Mouse (Mus musculus) hindbrain, embryonic 14.5 days (tissue): ENCODE data around the gene Gm21985. TPM values are rescaled to one million over a fixed set of nuclear protein-coding genes. Genes with fewer than 3 reads are reported as not detected.
"Not testable (repeated sequence)": the region's sequence is repeated elsewhere in the genome, so short reads cannot be mapped to it uniquely, and the experiment has no call there.

ENCODE experiments used
- ATAC-seq: fragments of 200-750 bp; cut with Nextera tagmentation; 2 replicates; pipeline ENCODE4 v1.8.0; 2017; ENCODE audit warnings: moderate number of reproducible peaks, mild to moderate bottlenecking, moderate TSS enrichment, moderate library complexity; ENCODE audit not compliant: low FRiP score
- DNase-seq: peaks from one replicate; pipeline ENCODE4 v3.0.0-alpha.2; 2015; ENCODE audit warnings: low spot score
- H3K27ac ChIP-seq: fragments of 300-500 bp; sonication (generic); 2 replicates; pipeline ENCODE4 v1.5.1; 2014; ENCODE audit warnings: mild to moderate bottlenecking, moderate library complexity
- H3K27me3 ChIP-seq: fragments of 300-500 bp; sonication (generic); 2 replicates; pipeline ENCODE4 v1.6.1; 2014; ENCODE audit warnings: mild to moderate bottlenecking, low read length, mixed read lengths; ENCODE audit not compliant: control insufficient read depth, insufficient read depth
- H3K36me3 ChIP-seq: fragments of 300-500 bp; sonication (generic); replicated peaks from 2 replicates; pipeline ENCODE4 v1.6.1; 2014; ENCODE audit not compliant: control insufficient read depth, insufficient read depth
- H3K4me1 ChIP-seq: fragments of 300-500 bp; sonication (generic); replicated peaks from 2 replicates; pipeline ENCODE4 v1.6.1; 2014; ENCODE audit warnings: antibody characterized with exemption, low read length, mixed read lengths; ENCODE audit not compliant: control insufficient read depth, insufficient read depth
- H3K4me2 ChIP-seq: fragments of 300-500 bp; sonication (generic); replicated peaks from 2 replicates; pipeline ENCODE4 v1.6.1; 2014; ENCODE audit warnings: mild to moderate bottlenecking, moderate library complexity
- H3K4me3 ChIP-seq: fragments of 300-500 bp; sonication (generic); replicated peaks from 2 replicates; pipeline ENCODE4 v1.5.1; 2014; ENCODE audit warnings: mild to moderate bottlenecking, low read length
- H3K9ac ChIP-seq: fragments of 300-500 bp; sonication (generic); 2 replicates; pipeline ENCODE4 v1.6.1; 2014
- H3K9me3 ChIP-seq: fragments of 300-500 bp; sonication (generic); 2 replicates; pipeline ENCODE4 v1.6.1; 2016; ENCODE audit warnings: low read length; ENCODE audit not compliant: control insufficient read depth
- WGBS: fragments of 180-500 bp; shearing (Covaris S2); extraction: QIAGEN DNeasy Blood & Tissue Kit; methylation state at CpG from one replicate; pipeline ENCODE4 v1.1.7; 2014; 5-methylcytosine and 5-hydroxymethylcytosine counted together
- polyA plus RNA-seq: library from polyadenylated mRNA; unstranded; fragments of >200 nt; fragmentation: Nextera tagmentation; extraction: Ambion mirVana; gene quantifications from 2 replicates; pipeline ENCODE4 v1.2.1, GENCODE M21; 2014

Gm21985 gene
- polyA plus RNA-seq, 1 experiment from 2014 or later: not detected

GRCm38 (mm10) chr2:112391346-112392000 is 125.4 kb downstream of the Gm21985 start:
- no peak for ATAC-seq
- 92% methylated on average over 4 of the region's 4 CpGs for WGBS
- no peak overlapping the region for H3K4me2 ChIP-seq
- H3K9ac ChIP-seq: no peak overlapping the region
- no peaks in the 10 kb centered on the region for H3K4me1 ChIP-seq
- no peaks in the 10 kb centered on the region for H3K27me3 ChIP-seq
- H3K27ac ChIP-seq: no peak overlapping the region
- no peaks in the 10 kb centered on the region for H3K36me3 ChIP-seq
- no peak for DNase-seq
- H3K9me3 ChIP-seq: no peaks in the 10 kb centered on the region
- H3K4me3 ChIP-seq: no peak overlapping the region

GRCm38 (mm10) chr2:112392689-112393088 is 126.6 kb downstream of the Gm21985 start:
- no peak overlapping the region for H3K9ac ChIP-seq
- H3K4me2 ChIP-seq: no peak overlapping the region
- H3K27ac ChIP-seq: no peak overlapping the region
- no peaks in the 10 kb centered on the region for H3K27me3 ChIP-seq
- no peak for DNase-seq
- 89% methylated on average over 1 of the region's 1 CpGs for WGBS
- no peaks in the 10 kb centered on the region for H3K4me1 ChIP-seq
- ATAC-seq: no peak
- no peak overlapping the region for H3K4me3 ChIP-seq
- H3K36me3 ChIP-seq: no peaks in the 10 kb centered on the region
- no peaks in the 10 kb centered on the region for H3K9me3 ChIP-seq

- no peaks in the 10 kb centered on the region for H3K9me3 ChIP-seq
- H3K27ac ChIP-seq: no peak overlapping the region
- H3K9ac ChIP-seq: no peak overlapping the region
- ATAC-seq (no peak), DNase-seq (no peak)
- H3K36me3 ChIP-seq: no peaks in the 10 kb centered on the region
- H3K4me1 ChIP-seq: no peaks in the 10 kb centered on the region
- no peak overlapping the region for H3K4me3 ChIP-seq
- no peaks in the 10 kb centered on the region for H3K27me3 ChIP-seq
- H3K4me2 ChIP-seq: no peak overlapping the region
Measured at GRCm38 (mm10) chr2:112393958-112394357, 127.8 kb downstream of the Gm21985 start.

DNA sequence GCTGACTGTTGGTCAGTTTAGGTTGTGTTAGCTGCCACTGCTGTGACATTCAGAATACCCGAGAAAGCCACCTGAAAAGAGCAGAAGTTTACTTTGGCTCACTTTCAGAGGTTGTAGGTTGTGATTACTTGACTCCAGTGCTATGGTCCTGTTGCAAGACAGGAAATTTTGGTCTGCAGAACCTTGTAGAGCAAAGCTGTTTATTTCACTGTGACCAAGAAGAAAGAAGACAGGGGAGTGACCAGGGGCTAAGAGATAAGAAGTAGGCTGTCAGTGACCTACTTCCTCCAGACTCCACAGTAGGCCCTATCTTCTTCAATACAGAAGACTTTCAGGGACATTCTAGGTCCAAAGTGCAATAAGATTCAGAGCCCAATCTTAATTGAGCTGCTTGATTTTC is 130.5 kb downstream of the Gm21985 start:
- Histone ChIP-seq H3K4me1 (no peaks in the 10 kb centered on the region), H3K4me3 (no peak overlapping the region), H3K27me3 (no peaks in the 10 kb centered on the region), H3K9me3 (no peaks in the 10 kb centered on the region), H3K36me3 (no peaks in the 10 kb centered on the region), H3K27ac (no peak overlapping the region), H3K4me2 (no peak overlapping the region), H3K9ac (no peak overlapping the region)
- DNase-seq: no peak
- WGBS: 86% methylated on average over 1 of the region's 1 CpGs
- ATAC-seq: no peak

DNA sequence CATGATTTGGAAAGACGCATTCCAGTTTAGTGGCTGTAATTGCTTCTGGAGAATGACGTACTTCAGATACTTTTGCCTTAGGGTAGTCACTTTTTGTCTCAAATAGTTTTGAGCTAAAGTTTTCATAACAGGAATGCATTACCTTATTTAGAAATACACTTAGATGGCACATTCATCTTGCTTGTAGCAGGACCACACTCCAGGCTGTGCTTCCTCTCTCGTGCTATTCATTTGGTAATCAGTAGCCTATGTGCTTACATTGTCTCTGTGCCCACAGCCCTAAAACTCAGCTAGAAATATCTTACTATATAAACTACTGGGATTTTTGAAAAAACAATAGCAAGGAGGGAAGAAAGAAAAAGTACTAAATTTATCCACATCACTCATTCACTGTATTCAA is 140.9 kb downstream of the Gm21985 start:
- ATAC-seq (no peak), DNase-seq (no peak)
- 88% methylated on average over 3 of the region's 3 CpGs for WGBS
- Histone ChIP-seq H3K27me3 (no peaks in the 10 kb centered on the region), H3K36me3 (peaks cover 48% of the 10 kb centered on the region), H3K4me2 (no peak overlapping the region), H3K4me3 (no peak overlapping the region), H3K27ac (no peak overlapping the region), H3K9ac (no peak overlapping the region), H3K4me1 (no peaks in the 10 kb centered on the region), H3K9me3 (no peaks in the 10 kb centered on the region)

- 75% methylated on average over 3 of the region's 3 CpGs for WGBS
- no peak for ATAC-seq
- Histone ChIP-seq H3K4me1 (no peaks in the 10 kb centered on the region), H3K9me3 (no peaks in the 10 kb centered on the region), H3K9ac (no peak overlapping the region), H3K4me3 (no peak overlapping the region), H3K4me2 (no peak overlapping the region), H3K36me3 (no peaks in the 10 kb centered on the region), H3K27me3 (no peaks in the 10 kb centered on the region), H3K27ac (no peak overlapping the region)
- DNase-seq: no peak
Measured at GRCm38 (mm10) chr2:112425308-112425707, 159.2 kb downstream of the Gm21985 start.

GRCm38 (mm10) chr2:112428534-112428933 is 162.4 kb downstream of the Gm21985 start:
- H3K4me1 ChIP-seq, H3K27ac ChIP-seq, H3K27me3 ChIP-seq, H3K4me2 ChIP-seq, H3K9me3 ChIP-seq, H3K4me3 ChIP-seq, DNase-seq, ATAC-seq, H3K9ac ChIP-seq, H3K36me3 ChIP-seq: not testable (repeated sequence)
- WGBS: 89% methylated on average over 3 of the region's 3 CpGs

- H3K36me3 ChIP-seq: no peaks in the 10 kb centered on the region
- H3K4me3 ChIP-seq: no peak overlapping the region
- no peaks in the 10 kb centered on the region for H3K27me3 ChIP-seq
- H3K9me3 ChIP-seq: no peaks in the 10 kb centered on the region
- H3K9ac ChIP-seq: no peak overlapping the region
- DNase-seq: no peak
- H3K4me2 ChIP-seq: no peak overlapping the region
- 92% methylated on average over 4 of the region's 4 CpGs for WGBS
- H3K4me1 ChIP-seq: no peaks in the 10 kb centered on the region
- H3K27ac ChIP-seq: no peak overlapping the region
- ATAC-seq: no peak
Measured at GRCm38 (mm10) chr2:112429665-112430064, 163.6 kb downstream of the Gm21985 start.

GRCm38 (mm10) chr2:112430403-112430802 is 164.3 kb downstream of the Gm21985 start:
- no peak for DNase-seq
- H3K27ac ChIP-seq: no peak overlapping the region
- ATAC-seq: no peak
- no peak overlapping the region for H3K9ac ChIP-seq
- H3K4me1 ChIP-seq: no peaks in the 10 kb centered on the region
- H3K4me3 ChIP-seq: no peak overlapping the region
- WGBS: 82% methylated on average over 5 of the region's 5 CpGs
- H3K27me3 ChIP-seq: no peaks in the 10 kb centered on the region
- H3K9me3 ChIP-seq: no peaks in the 10 kb centered on the region
- H3K36me3 ChIP-seq: no peaks in the 10 kb centered on the region
- no peak overlapping the region for H3K4me2 ChIP-seq

DNA sequence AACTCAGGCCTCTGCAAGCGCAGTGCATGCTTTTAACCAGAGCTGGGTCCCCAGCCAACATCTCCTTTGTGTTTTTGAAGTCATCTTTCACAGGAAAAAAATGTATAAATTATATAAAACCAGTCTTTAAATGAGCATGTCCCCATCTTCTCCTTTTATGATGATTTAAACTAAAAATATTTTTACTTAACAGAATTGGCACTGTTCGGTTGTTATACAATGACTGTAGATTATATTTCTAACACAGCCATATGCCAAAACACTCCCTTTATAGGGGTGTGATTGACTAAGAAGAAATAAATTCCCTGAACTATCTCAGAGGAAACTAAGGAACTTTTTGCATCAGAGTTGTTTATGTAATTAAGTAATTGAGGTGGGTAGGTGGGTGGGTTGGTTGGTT is 166.4 kb downstream of the Gm21985 start:
- Histone ChIP-seq H3K4me2 (no peak overlapping the region), H3K27me3 (no peaks in the 10 kb centered on the region), H3K9ac (no peak overlapping the region), H3K27ac (no peak overlapping the region), H3K36me3 (no peaks in the 10 kb centered on the region), H3K9me3 (no peaks in the 10 kb centered on the region), H3K4me3 (no peak overlapping the region), H3K4me1 (no peaks in the 10 kb centered on the region)
- no peak for ATAC-seq
- no peak for DNase-seq
- WGBS: 88% methylated on average over 2 of the region's 2 CpGs
